In genomic region chr8:106999068-106999467, GRCm38 (mm10) we compare ENCODE assay signal across 10 mouse cellular contexts. TPM values are rescaled to one million over a fixed set of nuclear protein-coding genes. Genes with fewer than 3 reads are reported as not detected.
A peak's percentile ranks its signal among the peaks of the same experiment; 100 is the strongest.
DNase-seq lines count a peak whose midpoint lies in the region; ATAC-seq and TF ChIP-seq lines count a peak whose summit lies in the region.
"Had no signal": no experiment of that assay in that cellular context is flagged by ENCODE, and none has a peak within 500 bp of the region (broad histone marks: within the 10 kb centered on the region; RNA-seq: fewer than 3 reads in every experiment).

No protein-coding gene starts in this region.

- H3K36me3 ChIP-seq in limb, embryonic 14.5 days (ENCODE audit: control insufficient read depth, insufficient read depth, low read length), result peaks cover 27% of the 10 kb centered on the region
- H3K36me3 ChIP-seq in limb, embryonic 10.5 days, result peaks cover 57% of the 10 kb centered on the region
- peaks cover 4% of the 10 kb centered on the region; the same call in 1 of the 2 replicates for H3K36me3 ChIP-seq in midbrain, embryonic 14.5 days (ENCODE audit: control insufficient read depth, insufficient read depth, low read length)

- DNase-seq in limb, embryonic 14.5 days (ENCODE audit: low spot score), result peak; percentile 82
- DNase-seq in limb, embryonic 10.5 days (ENCODE audit: low spot score), result no peak
- peak; percentile 56 to 60 for DNase-seq in gastrocnemius, adult 8-10 months (ENCODE audit: low spot score in 2 of 2)
- DNase-seq in layer of hippocampus, adult 18-20 months (ENCODE audit: low spot score in 2 of 2), result peak; percentile 60 to 85
- peak; percentile 62 to 77 for DNase-seq in lung, postnatal 4 days
- DNase-seq in midbrain, embryonic 14.5 days, result no peak
- no peak for DNase-seq in kidney, adult 18-20 months
- DNase-seq: embryo, embryonic 11 days; thymus, adult 2 months had no signal

- H3K27ac ChIP-seq in limb, embryonic 14.5 days (replicated peaks; ENCODE audit: low read depth, low read length), result no peak overlapping the region
- no peak overlapping the region for H3K27ac ChIP-seq in limb, embryonic 10.5 days
- H3K27ac ChIP-seq in midbrain, embryonic 14.5 days (replicated peaks; ENCODE audit: low read depth, low read length), result no peak overlapping the region
- H3K27ac ChIP-seq: intestine, embryonic 15.5 days had no signal

- no peak overlapping the region for H3K4me3 ChIP-seq in limb, embryonic 14.5 days (replicated peaks; ENCODE audit: low read length)
- H3K4me3 ChIP-seq in limb, embryonic 10.5 days, result no peak overlapping the region
- no peak overlapping the region for H3K4me3 ChIP-seq in midbrain, embryonic 14.5 days (replicated peaks; ENCODE audit: low read depth, low read length)
- H3K4me3 ChIP-seq: intestine, embryonic 15.5 days had no signal

- no peak overlapping the region for H3K9ac ChIP-seq in limb, embryonic 14.5 days (ENCODE audit: low read depth, low read length, severe bottlenecking)
- H3K9ac ChIP-seq in midbrain, embryonic 14.5 days (replicated peaks; ENCODE audit: low read length), result no peak overlapping the region
- H3K9ac ChIP-seq: intestine, embryonic 15.5 days had no signal

- WGBS in limb, embryonic 14.5 days, result 50% methylated on average over 1 of the region's 1 CpGs
- WGBS in limb, embryonic 10.5 days, result 94% methylated on average over 1 of the region's 1 CpGs
- WGBS in midbrain, embryonic 14.5 days, result 100% methylated on average over 1 of the region's 1 CpGs

- ATAC-seq in limb, embryonic 14.5 days (ENCODE audit: low FRiP score, low read depth), result peak; percentile 52; the same call in 1 of the 2 replicates
- ATAC-seq in midbrain, embryonic 14.5 days (ENCODE audit: low FRiP score, low TSS enrichment), result no peak
- ATAC-seq: intestine, embryonic 15.5 days had no signal

- no peaks in the 10 kb centered on the region for H3K9me3 ChIP-seq in limb, embryonic 14.5 days (ENCODE audit: control insufficient read depth, low read length)
- H3K9me3 ChIP-seq in limb, embryonic 10.5 days (replicated peaks), result no peaks in the 10 kb centered on the region
- H3K9me3 ChIP-seq in midbrain, embryonic 14.5 days (ENCODE audit: control insufficient read depth, low read length), result no peaks in the 10 kb centered on the region
- H3K9me3 ChIP-seq: intestine, embryonic 15.5 days had no signal

- no peaks in the 10 kb centered on the region for H3K27me3 ChIP-seq in limb, embryonic 14.5 days (ENCODE audit: control insufficient read depth, insufficient read depth, low read length)
- no peaks in the 10 kb centered on the region for H3K27me3 ChIP-seq in limb, embryonic 10.5 days (ENCODE audit: low read depth, poor library complexity, severe bottlenecking)
- H3K27me3 ChIP-seq in midbrain, embryonic 14.5 days (ENCODE audit: control insufficient read depth, insufficient read depth, low read length), result no peaks in the 10 kb centered on the region
- H3K27me3 ChIP-seq: intestine, embryonic 15.5 days had no signal

- H3K4me2 ChIP-seq in limb, embryonic 14.5 days (replicated peaks; ENCODE audit: low read depth, low read length, severe bottlenecking), result no peak overlapping the region
- H3K4me2 ChIP-seq in midbrain, embryonic 14.5 days (ENCODE audit: low read length), result no peak overlapping the region
- H3K4me2 ChIP-seq: intestine, embryonic 15.5 days had no signal

- no peak for TF ChIP-seq POLR2A in limb, embryonic 14.5 days (IDR thresholded peaks at IDR 0.05; ENCODE audit: borderline replicate concordance, extremely low read depth, insufficient read depth, insufficient read length)

- no peaks in the 10 kb centered on the region for H3K4me1 ChIP-seq in limb, embryonic 14.5 days (ENCODE audit: control insufficient read depth, insufficient read depth, low read length)
- no peaks in the 10 kb centered on the region for H3K4me1 ChIP-seq in limb, embryonic 10.5 days
- no peaks in the 10 kb centered on the region for H3K4me1 ChIP-seq in midbrain, embryonic 14.5 days (ENCODE audit: control insufficient read depth, insufficient read depth, low read length)
- H3K4me1 ChIP-seq: intestine, embryonic 15.5 days had no signal

RNA-seq across cellular contexts. Expression of gene Vps4a, which starts 32.0 kb away (rescaled TPM):
- polyA plus RNA-seq in limb, embryonic 14.5 days (2012; rRNA removed), result 40.2 and 50.8 TPM in 2 replicates
- 75.8 and 82.3 TPM in 2 replicates for polyA plus RNA-seq in limb, embryonic 14.5 days (2014; fragmentation: Nextera tagmentation; extraction: Ambion mirVana)
- polyA plus RNA-seq in limb, embryonic 10.5 days (2016; fragmentation: Nextera tagmentation; extraction: Ambion mirVana), result 56.4 and 67.5 TPM in 2 replicates
- total RNA-seq in gastrocnemius, adult 8-10 months (2022), result 10 to 100 TPM; 64.8 to 79.2 (median 72.5) TPM
- total RNA-seq in layer of hippocampus, adult 18-20 months (2021), result 100 to 1,000 TPM; 109 to 114 TPM
- polyA plus RNA-seq in midbrain, embryonic 14.5 days (2014; fragmentation: Nextera tagmentation; extraction: Ambion mirVana), result 152 and 153 TPM in 2 replicates

RNA-seq across cellular contexts. Expression of gene Pdf, which starts 49.3 kb away (rescaled TPM):
- polyA plus RNA-seq in limb, embryonic 14.5 days (2012; rRNA removed), result 34.6 and 38.7 TPM in 2 replicates
- polyA plus RNA-seq in limb, embryonic 14.5 days (2014; fragmentation: Nextera tagmentation; extraction: Ambion mirVana), result 35.7 and 39.2 TPM in 2 replicates
- polyA plus RNA-seq in limb, embryonic 10.5 days (2016; fragmentation: Nextera tagmentation; extraction: Ambion mirVana), result 61.1 and 64.5 TPM in 2 replicates
- 10 to 100 TPM; 40.9 to 60.7 (median 54.2) TPM for total RNA-seq in gastrocnemius, adult 8-10 months (2022)
- total RNA-seq in layer of hippocampus, adult 18-20 months (2021), result 10 to 100 TPM; 27.1 to 31.7 TPM
- 29.1 and 33.0 TPM in 2 replicates for polyA plus RNA-seq in midbrain, embryonic 14.5 days (2014; fragmentation: Nextera tagmentation; extraction: Ambion mirVana)

RNA-seq across cellular contexts. Expression of gene Cog8, which starts 57.4 kb away (rescaled TPM):
- 56.7 and 68.1 TPM in 2 replicates for polyA plus RNA-seq in limb, embryonic 14.5 days (2012; rRNA removed)
- 37.8 and 40.9 TPM in 2 replicates for polyA plus RNA-seq in limb, embryonic 14.5 days (2014; fragmentation: Nextera tagmentation; extraction: Ambion mirVana)
- polyA plus RNA-seq in limb, embryonic 10.5 days (2016; fragmentation: Nextera tagmentation; extraction: Ambion mirVana), result 41.8 and 46.1 TPM in 2 replicates
- 10 to 100 TPM; 15.8 to 21.7 (median 19.5) TPM for total RNA-seq in gastrocnemius, adult 8-10 months (2022)
- total RNA-seq in layer of hippocampus, adult 18-20 months (2021), result 10 to 100 TPM; 29.2 to 29.4 TPM
- polyA plus RNA-seq in midbrain, embryonic 14.5 days (2014; fragmentation: Nextera tagmentation; extraction: Ambion mirVana), result 36.1 and 41.4 TPM in 2 replicates

RNA-seq across cellular contexts. Expression of gene Nip7, which starts 57.6 kb away (rescaled TPM):
- polyA plus RNA-seq in limb, embryonic 14.5 days (2012; rRNA removed), result 54.9 and 123 TPM in 2 replicates
- 99.0 and 103 TPM in 2 replicates for polyA plus RNA-seq in limb, embryonic 14.5 days (2014; fragmentation: Nextera tagmentation; extraction: Ambion mirVana)
- polyA plus RNA-seq in limb, embryonic 10.5 days (2016; fragmentation: Nextera tagmentation; extraction: Ambion mirVana), result 122 and 143 TPM in 2 replicates
- total RNA-seq in gastrocnemius, adult 8-10 months (2022), result 10 to 100 TPM; 15.2 to 22.6 (median 19.1) TPM
- total RNA-seq in layer of hippocampus, adult 18-20 months (2021), result 10 to 100 TPM; 40.5 to 45.3 TPM
- polyA plus RNA-seq in midbrain, embryonic 14.5 days (2014; fragmentation: Nextera tagmentation; extraction: Ambion mirVana), result 73.3 and 78.7 TPM in 2 replicates

Comparison
In these comparisons a context has a peak if more than half of its experiments do, and no peak if none do; other contexts are left out.
1. DNase-seq: peak in limb, embryonic 14.5 days (single experiment), gastrocnemius, adult 8-10 months (2 of 2), layer of hippocampus, adult 18-20 months (2 of 2) and lung, postnatal 4 days (2 of 2); none in limb, embryonic 10.5 days (single experiment), midbrain, embryonic 14.5 days (single experiment) and kidney, adult 18-20 months (single experiment).